Mouse (Mus musculus): Measurements from ENCODE around the gene 4930562C15Rik.
A peak's percentile ranks its signal among the peaks of the same experiment; 100 is the strongest.

4930562C15Rik gene

GRCm38 (mm10) chr16:4861392-4861791 lies 26.2 kb downstream of the 4930562C15Rik start:
- DNase-seq (ENCODE audit: low read depth, low spot score): no peak

GRCm38 (mm10) chr16:4862863-4863483 lies 27.8 kb downstream of the 4930562C15Rik start:
- DNase-seq (ENCODE audit: low read depth, low spot score): peak; percentile 65

DNA sequence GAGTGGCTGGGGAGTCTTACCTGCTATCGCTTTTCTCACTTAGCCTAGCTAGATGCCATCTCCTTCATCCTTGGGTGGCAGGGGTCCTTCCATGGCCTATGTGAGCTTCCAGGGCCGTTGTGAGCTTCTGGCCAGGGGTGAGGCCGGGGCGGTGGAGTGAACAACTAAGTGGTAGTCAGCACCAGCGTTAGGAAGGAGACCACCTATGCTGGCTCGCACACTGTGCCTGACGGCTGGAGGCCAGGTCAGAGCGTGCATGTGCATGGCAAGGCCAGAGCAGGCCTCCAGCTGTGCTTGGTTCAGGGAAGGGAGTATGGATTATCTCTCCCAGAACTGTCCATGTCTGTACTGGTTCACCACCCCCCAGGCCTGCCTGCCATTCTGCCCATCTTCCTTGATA lies 28.5 kb downstream of the 4930562C15Rik start:
- no peak for DNase-seq (ENCODE audit: low read depth, low spot score)

DNA sequence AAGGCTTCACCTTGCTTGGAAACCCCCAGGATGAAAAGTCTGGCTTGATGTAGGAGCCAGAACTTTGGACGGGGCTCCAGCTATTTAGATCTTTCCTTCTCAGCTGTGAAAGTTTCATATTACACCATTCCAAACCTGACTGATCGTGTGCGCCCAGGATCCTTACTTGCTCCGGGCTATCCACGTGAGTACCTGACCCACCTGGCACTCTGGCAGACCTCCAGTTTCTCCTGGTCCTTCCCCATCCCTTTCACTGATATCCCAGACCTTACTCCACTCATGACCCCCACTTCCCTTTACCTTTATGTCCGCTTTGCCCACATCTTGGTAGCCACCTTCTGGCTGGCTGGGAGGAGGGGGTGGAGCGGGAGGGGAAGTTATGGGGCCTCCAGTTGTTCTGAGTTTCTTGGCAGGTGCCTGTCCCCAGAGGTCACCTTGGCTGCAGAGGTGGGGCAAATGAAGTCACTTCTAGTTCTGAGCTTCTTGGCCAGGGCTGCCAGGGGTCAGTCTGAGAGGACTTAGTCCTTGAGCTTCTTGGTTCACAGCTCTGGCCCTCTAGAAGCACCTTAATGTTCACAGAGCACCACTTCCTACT lies 31.0 kb downstream of the 4930562C15Rik start:
- no peak for DNase-seq (ENCODE audit: low read depth, low spot score)

DNA sequence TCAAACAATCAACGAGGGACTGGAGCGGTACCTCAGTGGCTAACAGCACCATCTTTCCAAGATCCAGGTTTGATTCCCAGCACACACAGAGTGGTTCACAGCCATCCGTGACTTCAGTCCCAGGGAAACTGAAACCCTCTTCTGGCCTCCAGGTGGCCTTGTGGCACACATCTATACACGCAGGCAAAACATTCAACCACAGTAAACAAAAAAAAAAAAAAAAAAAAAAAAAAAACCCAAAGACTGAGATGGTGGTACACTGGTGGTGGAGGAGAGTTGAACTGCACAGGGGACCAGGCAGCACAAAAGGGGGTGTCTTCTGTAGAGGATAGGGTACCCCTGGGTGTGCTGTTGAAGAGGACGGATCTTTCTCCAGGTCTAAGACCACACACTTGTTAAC lies 35.3 kb downstream of the 4930562C15Rik start:
- no peak for DNase-seq (ENCODE audit: low read depth, low spot score)

DNA sequence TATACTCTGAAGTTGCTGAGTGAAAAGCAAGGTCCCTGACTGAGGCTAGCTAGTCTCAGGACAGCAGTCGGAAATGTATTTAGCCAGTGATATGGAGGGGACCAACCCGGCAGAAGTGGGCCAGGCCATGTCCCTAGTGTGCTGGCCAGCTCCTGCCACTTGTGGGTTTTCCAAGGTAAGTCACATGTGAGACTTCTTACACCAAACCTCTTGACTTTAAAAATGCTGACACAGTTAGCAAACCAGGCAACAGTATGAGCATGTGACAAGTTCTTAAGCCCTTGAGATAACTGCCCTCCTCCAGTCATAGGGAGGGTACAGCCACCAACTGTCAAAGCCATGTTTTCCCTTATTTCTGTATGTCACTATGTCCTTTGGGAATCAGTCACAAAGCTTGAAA lies 36.7 kb downstream of the 4930562C15Rik start:
- no peak for DNase-seq (ENCODE audit: low read depth, low spot score)

- no peak for DNase-seq (ENCODE audit: low read depth, low spot score)
These were observed 40.2 kb downstream of the 4930562C15Rik start for GRCm38 (mm10) chr16:4875198-4876032.

DNA sequence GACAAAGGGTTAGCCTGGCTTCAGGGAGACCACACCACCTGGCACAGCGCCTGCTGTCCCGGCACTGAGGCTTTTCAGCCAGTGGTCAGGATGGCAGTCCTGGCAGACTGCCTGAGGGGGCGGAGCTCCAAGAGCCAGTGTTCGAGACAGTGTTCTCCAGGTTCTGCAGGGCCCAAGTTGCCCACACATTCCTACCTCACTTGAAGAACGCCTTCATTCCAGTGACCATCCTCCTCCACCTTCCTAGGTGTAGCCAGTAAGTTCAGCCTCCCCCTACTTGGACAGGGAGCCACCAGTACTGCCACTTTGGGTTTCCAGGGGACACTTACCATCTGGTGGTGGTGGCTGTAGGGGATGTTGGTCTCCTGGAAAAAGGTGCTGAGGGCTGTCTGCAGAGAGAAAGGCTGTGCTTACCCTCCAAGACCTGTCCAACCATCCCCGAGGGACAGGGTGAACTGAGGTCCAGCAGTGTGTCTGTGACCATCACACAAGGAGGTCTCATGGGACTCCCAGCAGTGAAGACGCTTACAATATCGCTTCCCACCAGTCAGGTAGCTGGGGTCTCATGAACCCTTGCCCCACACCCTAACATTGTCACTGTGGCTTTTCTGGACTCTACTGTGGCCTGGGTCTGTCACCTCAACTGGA lies 40.9 kb downstream of the 4930562C15Rik start:
- DNase-seq (ENCODE audit: low read depth, low spot score): no peak

- no peak for DNase-seq (ENCODE audit: low read depth, low spot score)
These were observed 42.0 kb downstream of the 4930562C15Rik start for GRCm38 (mm10) chr16:4877195-4877594.

GRCm38 (mm10) chr16:4877701-4878100 lies 42.5 kb downstream of the 4930562C15Rik start:
- DNase-seq (ENCODE audit: low read depth, low spot score): no peak

DNA sequence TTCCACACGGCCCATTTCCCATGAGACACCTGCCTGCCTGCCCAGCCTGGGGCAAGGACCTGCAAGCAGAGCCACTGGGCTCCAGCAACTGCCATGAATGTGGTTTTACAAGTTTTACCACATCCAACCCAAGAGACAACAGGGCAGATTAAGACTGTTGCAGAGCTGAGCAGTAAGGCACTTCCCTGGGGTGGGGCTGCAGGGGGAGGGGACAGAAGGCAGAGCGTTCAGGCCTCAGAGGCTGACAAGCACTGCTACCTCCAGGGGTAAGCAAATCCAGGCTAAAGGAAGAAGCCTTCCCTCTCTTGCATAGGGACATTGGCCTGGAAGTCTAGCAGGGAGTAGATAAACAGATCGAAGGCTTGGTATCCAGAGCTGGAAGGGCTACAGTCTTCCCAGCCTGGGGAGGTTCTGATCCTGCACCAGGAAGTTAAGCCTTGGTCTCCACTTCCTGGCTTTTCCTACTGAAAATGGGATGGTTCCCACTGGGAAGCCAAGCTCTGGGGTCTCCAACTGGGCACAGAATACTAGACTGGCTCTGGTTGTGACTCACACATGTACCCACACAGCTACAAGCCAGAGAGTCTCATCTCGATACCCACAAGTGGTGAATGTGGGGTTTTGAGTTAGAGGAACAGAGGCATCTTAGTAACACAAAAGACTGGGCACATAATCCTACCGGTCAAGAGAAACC lies 43.1 kb downstream of the 4930562C15Rik start:
- no peak for DNase-seq (ENCODE audit: low read depth, low spot score)

- DNase-seq (ENCODE audit: low read depth, low spot score): peak; percentile 56
These were observed 44.0 kb downstream of the 4930562C15Rik start for GRCm38 (mm10) chr16:4879101-4879707.

DNA sequence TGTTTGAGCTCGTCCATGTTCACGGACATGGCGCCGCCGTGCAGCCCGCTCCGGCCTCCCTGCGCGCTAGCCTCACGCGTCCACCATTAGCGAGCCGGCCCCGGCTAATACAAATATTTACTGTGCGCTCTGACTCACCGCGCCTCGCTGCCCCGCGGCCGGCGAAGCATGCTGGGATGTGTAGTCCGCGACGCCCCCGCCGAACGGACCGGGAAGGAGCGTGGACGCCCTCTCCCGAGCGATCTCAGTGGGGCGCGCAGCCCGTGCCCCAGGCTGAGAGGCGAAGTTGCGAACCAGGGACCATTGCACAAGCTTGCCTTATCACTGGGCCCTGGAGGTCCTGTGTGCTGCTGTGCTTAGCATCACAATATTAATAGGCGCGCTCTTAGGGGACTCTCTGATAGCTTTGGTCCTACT lies 44.5 kb downstream of the 4930562C15Rik start:
- DNase-seq (ENCODE audit: low read depth, low spot score): peak; percentile 87

DNA sequence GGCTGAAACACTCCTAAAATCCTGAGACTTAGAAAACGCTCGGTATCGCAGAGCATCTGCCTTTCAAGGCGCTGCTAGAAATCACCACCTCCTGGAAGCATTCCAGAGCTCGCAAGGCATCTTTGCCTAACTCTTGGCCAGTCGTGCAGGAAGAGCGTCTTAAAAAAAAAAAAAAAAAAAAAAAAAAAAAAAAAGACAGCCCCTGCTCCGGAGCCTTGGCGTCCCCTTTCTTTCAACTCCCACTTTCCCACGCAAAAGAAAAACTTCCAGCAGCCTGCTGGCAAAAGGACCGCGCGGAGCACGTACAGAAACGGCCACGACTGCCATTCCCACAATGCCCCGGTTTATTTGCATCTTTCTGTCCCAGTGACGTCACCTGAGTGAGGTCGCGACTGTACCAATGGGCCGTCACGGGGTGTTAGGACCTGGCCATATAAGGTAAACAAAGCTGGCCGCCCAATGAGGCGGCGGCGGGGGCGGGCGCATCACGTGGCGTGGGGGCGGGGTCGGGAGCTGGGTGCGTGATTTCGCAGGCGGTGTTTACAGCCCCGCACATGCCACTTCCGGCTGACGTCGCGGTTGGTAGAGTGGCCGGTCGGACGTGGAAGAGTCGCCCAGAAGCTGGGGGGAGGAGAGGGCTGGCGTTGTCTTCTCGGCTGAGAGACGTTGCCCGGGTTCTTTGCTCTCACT lies 45.1 kb downstream of the 4930562C15Rik start, which contains the start of gene Ubald1:
TSS of gene Ubald1 (minus strand) at position 180 of the 690 bp plus-strand sequence.
- peak; percentile 99 for DNase-seq (ENCODE audit: low read depth, low spot score)

GRCm38 (mm10) chr16:4881400-4882351 lies 46.5 kb downstream of the 4930562C15Rik start:
- DNase-seq (ENCODE audit: low read depth, low spot score): no peak

DNA sequence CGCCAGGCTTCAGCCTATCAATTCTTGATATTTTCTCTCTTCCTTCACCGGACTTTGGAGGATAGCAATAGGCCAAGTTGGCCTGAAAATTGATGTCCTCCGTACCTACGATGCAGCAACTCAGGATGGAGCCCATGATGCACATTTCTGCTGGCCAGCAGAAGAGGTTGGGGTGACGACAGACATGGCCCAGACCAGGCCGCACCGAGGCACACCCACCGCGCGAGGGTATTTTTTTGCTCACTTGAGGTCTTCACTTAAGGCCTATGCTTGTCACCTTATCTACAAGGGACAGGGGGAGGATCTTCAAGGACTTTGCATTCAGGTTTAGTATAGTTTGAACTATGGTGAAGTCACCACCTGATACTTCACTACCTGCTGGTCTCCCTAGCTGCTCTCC lies 49.7 kb downstream of the 4930562C15Rik start:
- DNase-seq (ENCODE audit: low read depth, low spot score): no peak

- peak; percentile 96 for DNase-seq (ENCODE audit: low read depth, low spot score)
These were observed 50.8 kb downstream of the 4930562C15Rik start, which contains the start of gene Mgrn1 for GRCm38 (mm10) chr16:4885760-4886689. TSS of gene Mgrn1 (plus strand) at chr16:4886249.

DNA sequence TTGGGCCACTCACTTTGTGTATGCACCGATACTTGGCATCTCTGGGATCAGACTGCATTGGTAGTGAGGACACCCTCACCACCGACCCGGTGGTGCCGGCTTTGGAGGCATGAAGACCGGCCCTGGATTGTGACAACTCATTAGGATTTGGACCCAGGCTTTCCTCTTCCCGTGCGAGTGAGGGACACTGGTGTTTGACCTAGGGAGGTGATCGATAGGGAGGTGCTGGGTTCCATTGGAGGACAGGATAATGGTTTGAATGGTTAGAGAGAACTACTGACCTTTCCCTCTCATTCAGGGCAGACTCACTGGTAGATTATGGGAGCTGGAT lies 51.4 kb downstream of the 4930562C15Rik start:
- no peak for DNase-seq (ENCODE audit: low read depth, low spot score)
